Mouse (Mus musculus): ENCODE data around the gene Slco1a4. TPM values are rescaled to one million over a fixed set of nuclear protein-coding genes. Genes with fewer than 3 reads are reported as not detected.

Slco1a4 gene
- polyA plus RNA-seq, 1 experiment from 2014 or later, result 0.06 TPM

GRCm38 (mm10) chr6:141797837-141798236, 58.2 kb downstream of the Slco1a4 start:
- H3K4me2 ChIP-seq, result no peak overlapping the region
- no peak for ATAC-seq (replicated peaks; ENCODE audit: insufficient number of reproducible peaks, insufficient read depth, low FRiP score, low read depth)
- H3K4me3 ChIP-seq, result no peak overlapping the region
- H3K27me3 ChIP-seq, result no peaks in the 10 kb centered on the region
- no peak overlapping the region for H3K27ac ChIP-seq
- no peaks in the 10 kb centered on the region for H3K9me3 ChIP-seq (replicated peaks)
- no peak overlapping the region for H3K9ac ChIP-seq
- 24% methylated on average over 1 of the region's 1 CpGs for WGBS
- H3K36me3 ChIP-seq, result no peaks in the 10 kb centered on the region
- no peaks in the 10 kb centered on the region for H3K4me1 ChIP-seq (replicated peaks)

- Histone ChIP-seq H3K27me3 (no peaks in the 10 kb centered on the region), H3K36me3 (no peaks in the 10 kb centered on the region), H3K27ac (no peak overlapping the region), H3K4me1 (replicated peaks) (no peaks in the 10 kb centered on the region), H3K4me2 (no peak overlapping the region), H3K9me3 (replicated peaks) (no peaks in the 10 kb centered on the region), H3K9ac (no peak overlapping the region), H3K4me3 (no peak overlapping the region)
- no peak for ATAC-seq (replicated peaks; ENCODE audit: insufficient number of reproducible peaks, insufficient read depth, low FRiP score, low read depth)
- 71% methylated on average over 2 of the region's 2 CpGs for WGBS
These were observed 81.5 kb downstream of the Slco1a4 start for GRCm38 (mm10) chr6:141774476-141774875.

- ATAC-seq (replicated peaks; ENCODE audit: insufficient number of reproducible peaks, insufficient read depth, low FRiP score, low read depth), result no peak
- no peaks in the 10 kb centered on the region for H3K36me3 ChIP-seq
- H3K4me2 ChIP-seq, result no peak within 1 kb of the TSS
- WGBS, result 76% methylated on average over 3 of the region's 3 CpGs
- no peaks in the 10 kb centered on the region for H3K9me3 ChIP-seq (replicated peaks)
- no peak within 1 kb of the TSS for H3K27ac ChIP-seq
- H3K4me3 ChIP-seq, result no peak within 1 kb of the TSS
- no peaks in the 10 kb centered on the region for H3K4me1 ChIP-seq (replicated peaks)
- no peaks in the 10 kb centered on the region for H3K27me3 ChIP-seq
- H3K9ac ChIP-seq, result no peak within 1 kb of the TSS
These were observed 82.3 kb downstream of the Slco1a4 start, which contains the start of gene Gm5724 for GRCm38 (mm10) chr6:141773710-141774109. Gene Gm5724 (minus strand): TSS chr6:141773810.

Other genes with a start within 250 kb of the Slco1a4 start
- gene Slco1b2, start 226.7 kb downstream of the Slco1a4 start, polyA plus RNA-seq (2015; fragmentation: Nextera tagmentation; extraction: Ambion mirVana), result 0.06 TPM in 1 of 2 replicates, not detected in the other
- gene Gm5724, start 82.4 kb downstream of the Slco1a4 start, polyA plus RNA-seq (2015; fragmentation: Nextera tagmentation; extraction: Ambion mirVana), result not detected in 2 replicates
- not detected in 2 replicates for gene Slco1a1, start 90.8 kb upstream of the Slco1a4 start, polyA plus RNA-seq (2015; fragmentation: Nextera tagmentation; extraction: Ambion mirVana)
- not detected in 2 replicates for gene Gm6614, start 155.2 kb upstream of the Slco1a4 start, polyA plus RNA-seq (2015; fragmentation: Nextera tagmentation; extraction: Ambion mirVana)